Mouse (Mus musculus): ENCODE results near the gene Rnf208. TPM values are rescaled to one million over a fixed set of nuclear protein-coding genes. Genes with fewer than 3 reads are reported as not detected.

Rnf208 gene
- polyA plus RNA-seq, 1 experiment from 2014 or later: 190 TPM

Other genes with a start within 250 kb of the Rnf208 start
- 149 and 173 TPM in 2 replicates for gene Nsmf, start 187.9 kb upstream of the Rnf208 start, polyA plus RNA-seq (2015; fragmentation: Nextera tagmentation; extraction: Ambion mirVana)
- gene Entpd8, start 162.0 kb upstream of the Rnf208 start, polyA plus RNA-seq (2015; fragmentation: Nextera tagmentation; extraction: Ambion mirVana): 0.43 TPM in 1 of 2 replicates, not detected in the other
- gene Noxa1, start 147.1 kb upstream of the Rnf208 start, polyA plus RNA-seq (2015; fragmentation: Nextera tagmentation; extraction: Ambion mirVana): 0.52 TPM in 1 of 2 replicates, not detected in the other
- gene Nrarp, start 61.5 kb upstream of the Rnf208 start, polyA plus RNA-seq (2015; fragmentation: Nextera tagmentation; extraction: Ambion mirVana): 15.0 and 16.8 TPM in 2 replicates
- 1.6 and 5.9 TPM in 2 replicates for gene Tor4a, start 45.4 kb upstream of the Rnf208 start, polyA plus RNA-seq (2015; fragmentation: Nextera tagmentation; extraction: Ambion mirVana)
- 101 and 105 TPM in 2 replicates for gene Nelfb, start 30.8 kb upstream of the Rnf208 start, polyA plus RNA-seq (2015; fragmentation: Nextera tagmentation; extraction: Ambion mirVana)
- gene Stpg3, start 27.6 kb upstream of the Rnf208 start, polyA plus RNA-seq (2015; fragmentation: Nextera tagmentation; extraction: Ambion mirVana): not detected in 2 replicates
- not detected in 2 replicates for gene Fam166a, start 23.5 kb upstream of the Rnf208 start, polyA plus RNA-seq (2015; fragmentation: Nextera tagmentation; extraction: Ambion mirVana)
- 462 and 502 TPM in 2 replicates for gene Tubb4b, start 17.6 kb upstream of the Rnf208 start, polyA plus RNA-seq (2015; fragmentation: Nextera tagmentation; extraction: Ambion mirVana)
- gene Slc34a3, start 7.9 kb upstream of the Rnf208 start, polyA plus RNA-seq (2015; fragmentation: Nextera tagmentation; extraction: Ambion mirVana): not detected in 2 replicates
- not detected in 2 replicates for gene Rnf224, start 5.5 kb upstream of the Rnf208 start, polyA plus RNA-seq (2015; fragmentation: Nextera tagmentation; extraction: Ambion mirVana)
- 0.36 and 0.47 TPM in 2 replicates for gene Cysrt1, start 197 bp downstream of the Rnf208 start, polyA plus RNA-seq (2015; fragmentation: Nextera tagmentation; extraction: Ambion mirVana)
- 4.3 and 4.6 TPM in 2 replicates for gene AL732309.1, start 4.6 kb downstream of the Rnf208 start, polyA plus RNA-seq (2015; fragmentation: Nextera tagmentation; extraction: Ambion mirVana)
- 17.5 and 17.7 TPM in 2 replicates for gene Tmem203, start 13.2 kb downstream of the Rnf208 start, polyA plus RNA-seq (2015; fragmentation: Nextera tagmentation; extraction: Ambion mirVana)
- 14.8 and 16.3 TPM in 2 replicates for gene Tprn, start 20.4 kb downstream of the Rnf208 start, polyA plus RNA-seq (2015; fragmentation: Nextera tagmentation; extraction: Ambion mirVana)
- gene Ssna1, start 30.2 kb downstream of the Rnf208 start, polyA plus RNA-seq (2015; fragmentation: Nextera tagmentation; extraction: Ambion mirVana): 177 and 183 TPM in 2 replicates
- 125 and 129 TPM in 2 replicates for gene Anapc2, start 30.2 kb downstream of the Rnf208 start, polyA plus RNA-seq (2015; fragmentation: Nextera tagmentation; extraction: Ambion mirVana)
- gene Tmem210, start 45.9 kb downstream of the Rnf208 start, polyA plus RNA-seq (2015; fragmentation: Nextera tagmentation; extraction: Ambion mirVana): not detected in 2 replicates
- gene Lrrc26, start 47.7 kb downstream of the Rnf208 start, polyA plus RNA-seq (2015; fragmentation: Nextera tagmentation; extraction: Ambion mirVana): 0.22 and 0.26 TPM in 2 replicates
- gene Grin1, start 76.9 kb downstream of the Rnf208 start, polyA plus RNA-seq (2015; fragmentation: Nextera tagmentation; extraction: Ambion mirVana): 58.0 and 68.4 TPM in 2 replicates
- gene Man1b1, start 90.1 kb downstream of the Rnf208 start, polyA plus RNA-seq (2015; fragmentation: Nextera tagmentation; extraction: Ambion mirVana): 43.5 and 46.6 TPM in 2 replicates
- gene Dpp7, start 114.1 kb downstream of the Rnf208 start, polyA plus RNA-seq (2015; fragmentation: Nextera tagmentation; extraction: Ambion mirVana): 24.2 and 27.3 TPM in 2 replicates
- gene Uap1l1, start 123.4 kb downstream of the Rnf208 start, polyA plus RNA-seq (2015; fragmentation: Nextera tagmentation; extraction: Ambion mirVana): 8.5 and 14.0 TPM in 2 replicates
- 10.6 and 16.3 TPM in 2 replicates for gene Sapcd2, start 130.1 kb downstream of the Rnf208 start, polyA plus RNA-seq (2015; fragmentation: Nextera tagmentation; extraction: Ambion mirVana)
- 9.6 TPM in 2 replicates for gene Entpd2, start 153.6 kb downstream of the Rnf208 start, polyA plus RNA-seq (2015; fragmentation: Nextera tagmentation; extraction: Ambion mirVana)
- gene Npdc1, start 157.1 kb downstream of the Rnf208 start, polyA plus RNA-seq (2015; fragmentation: Nextera tagmentation; extraction: Ambion mirVana): 398 and 483 TPM in 2 replicates
- gene Fut7, start 181.0 kb downstream of the Rnf208 start, polyA plus RNA-seq (2015; fragmentation: Nextera tagmentation; extraction: Ambion mirVana): 0.13 and 0.38 TPM in 2 replicates
- gene Abca2, start 186.4 kb downstream of the Rnf208 start, polyA plus RNA-seq (2015; fragmentation: Nextera tagmentation; extraction: Ambion mirVana): 11.2 and 13.4 TPM in 2 replicates
- 1.8 and 2.0 TPM in 2 replicates for gene Clic3, start 214.6 kb downstream of the Rnf208 start, polyA plus RNA-seq (2015; fragmentation: Nextera tagmentation; extraction: Ambion mirVana)
- 100 and 120 TPM in 2 replicates for gene Paxx, start 218.8 kb downstream of the Rnf208 start, polyA plus RNA-seq (2015; fragmentation: Nextera tagmentation; extraction: Ambion mirVana)
- gene Ptgds, start 227.8 kb downstream of the Rnf208 start, polyA plus RNA-seq (2015; fragmentation: Nextera tagmentation; extraction: Ambion mirVana): 40.1 and 116 TPM in 2 replicates

Measured in neural tube, embryonic 15.5 days (tissue).